Mouse (Mus musculus) ES-E14 (cell line): ENCODE measurements around the gene Cfap69.

Experiments
- CHD2 ChIP-seq: IDR thresholded peaks from 2 replicates; pipeline ENCODE4 v1.6.1; 2014; ENCODE audit warnings: mild to moderate bottlenecking, low read depth, low read length, inconsistent platforms
- HCFC1 ChIP-seq: IDR thresholded peaks from 2 replicates; pipeline ENCODE4 v1.6.1; 2012; ENCODE audit warnings: low read length, inconsistent platforms, borderline replicate concordance; ENCODE audit not compliant: insufficient read depth
- MAFK ChIP-seq: IDR thresholded peaks from 2 replicates; pipeline ENCODE4 v1.6.1; 2014; ENCODE audit warnings: mild to moderate bottlenecking, low read depth, low read length, inconsistent platforms; ENCODE audit not compliant: insufficient read depth
- ZC3H11A ChIP-seq: IDR thresholded peaks from 2 replicates; pipeline ENCODE4 v1.6.1; 2012; ENCODE audit warnings: low read depth, mild to moderate bottlenecking, inconsistent platforms, low read length, borderline replicate concordance
- ZNF384 ChIP-seq: IDR thresholded peaks from 2 replicates; pipeline ENCODE4 v1.6.1; 2012; ENCODE audit warnings: low read depth, low read length, inconsistent platforms

- TF ChIP-seq CHD2 = no peak
- no peak for TF ChIP-seq MAFK
- no peak for TF ChIP-seq ZNF384
- no peak for TF ChIP-seq HCFC1
- no peak for TF ChIP-seq ZC3H11A
These were observed 43.6 kb upstream of the Cfap69 start for GRCm38 (mm10) chr5:5707341-5708278.
